Mouse (Mus musculus) olfactory bulb, adult 2 months (tissue): Measurements from ENCODE around the gene Mthfd2l.

Source experiments
- CTCF ChIP-seq: fragments of 200-500 bp; IDR thresholded peaks from 2 replicates; pipeline ENCODE4 v1.5.1; 2012; ENCODE audit warnings: low read depth, mild to moderate bottlenecking, low read length, moderate library complexity; ENCODE audit not compliant: insufficient read depth
- POLR2A ChIP-seq: fragments of 200-500 bp; IDR thresholded peaks from 2 replicates; pipeline ENCODE4 v1.6.1; 2012; ENCODE audit warnings: mild to moderate bottlenecking, low read depth, low read length, moderate library complexity; ENCODE audit not compliant: insufficient read depth

- TF ChIP-seq CTCF (no peak), POLR2A (no peak)
Measured at GRCm38 (mm10) chr5:90931911-90932310, 994 bp downstream of the Mthfd2l start.
